Mouse (Mus musculus) lung, adult 2 months (tissue): ENCODE measurements around the gene Coq4.

Experiments used
- CTCF ChIP-seq: fragments of 200-500 bp; IDR thresholded peaks from 2 replicates; pipeline ENCODE4 v1.5.1; 2011; ENCODE audit warnings: mild to moderate bottlenecking, low read length, control low read depth; ENCODE audit not compliant: insufficient read depth
- POLR2A ChIP-seq: fragments of 200-500 bp; IDR thresholded peaks from 2 replicates; pipeline ENCODE4 v1.6.1; 2011; ENCODE audit warnings: low read depth, mild to moderate bottlenecking, control low read depth, low read length, borderline replicate concordance; ENCODE audit errors: extremely low read depth

DNA sequence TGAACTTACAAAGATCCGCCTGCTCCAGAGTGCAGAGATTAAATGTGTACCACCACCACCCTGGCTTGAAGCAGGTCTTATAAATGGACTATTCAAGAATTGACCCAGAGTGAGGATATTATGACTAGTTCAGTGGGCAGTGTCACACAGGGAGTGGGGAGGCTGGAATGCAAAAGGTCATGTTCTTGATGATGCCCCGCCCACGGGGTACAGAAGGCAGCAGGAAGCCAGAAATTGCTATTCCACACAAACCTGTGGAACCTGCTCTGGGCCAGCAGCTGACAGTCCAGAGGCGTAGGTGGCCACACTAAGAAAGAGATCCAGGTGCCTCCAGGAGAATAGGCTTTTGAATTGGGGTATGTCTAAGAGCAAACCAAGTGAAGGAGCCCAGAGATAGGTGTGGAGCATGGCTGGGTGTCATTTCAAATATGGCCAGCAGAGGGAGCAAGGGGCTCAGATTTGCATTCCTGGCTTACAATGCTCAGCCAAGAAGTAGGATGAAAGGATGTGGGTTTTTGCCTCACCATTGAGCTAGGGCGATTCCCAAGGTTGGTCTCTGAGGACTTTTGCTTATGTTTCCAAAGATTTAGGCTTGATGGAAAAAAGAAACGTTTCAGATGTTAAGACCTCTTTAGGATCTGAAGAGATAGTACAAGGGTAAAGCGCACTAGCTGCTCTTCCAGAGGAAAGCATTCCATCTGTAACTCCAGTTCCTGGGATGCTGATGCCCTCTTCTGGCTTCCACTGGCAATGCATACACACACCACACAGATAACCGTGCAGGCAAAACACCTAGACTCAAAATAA, 30.3 kb downstream of the Coq4 start:
- peak; percentile 90 for TF ChIP-seq CTCF
- no peak for TF ChIP-seq POLR2A
